Mouse (Mus musculus) forebrain, postnatal 0 days (tissue): Measurements from ENCODE around the gene Arhgef17. TPM values are rescaled to one million over a fixed set of nuclear protein-coding genes. Genes with fewer than 3 reads are reported as not detected.

ENCODE experiments used
- ATAC-seq: fragments of 200-750 bp; cut with Nextera tagmentation; 2 replicates; pipeline ENCODE4 v1.8.0; 2017; ENCODE audit warnings: mild to moderate bottlenecking, moderate library complexity
- DNase-seq: peaks from one replicate; pipeline ENCODE4 v3.0.0-alpha.2; 2015
- H3K27ac ChIP-seq: fragments of 300-500 bp; sonication (generic); 2 replicates; pipeline ENCODE4 v1.5.1; 2014; ENCODE audit warnings: low read depth, mild to moderate bottlenecking, antibody characterized with exemption, low read length, moderate library complexity, mixed read lengths
- H3K27me3 ChIP-seq: fragments of 300-500 bp; sonication (generic); 2 replicates; pipeline ENCODE4 v1.6.1; 2014; ENCODE audit warnings: mild to moderate bottlenecking, low read length, mixed read lengths; ENCODE audit not compliant: insufficient read depth
- H3K36me3 ChIP-seq: fragments of 300-500 bp; sonication (generic); 2 replicates; pipeline ENCODE4 v1.6.1; 2014; ENCODE audit warnings: mild to moderate bottlenecking, moderate library complexity; ENCODE audit not compliant: insufficient read depth
- H3K4me1 ChIP-seq: fragments of 300-500 bp; sonication (generic); 2 replicates; pipeline ENCODE4 v1.6.1; 2014; ENCODE audit warnings: antibody characterized with exemption; ENCODE audit not compliant: insufficient read depth
- H3K4me2 ChIP-seq: fragments of 300-500 bp; sonication (generic); 2 replicates; pipeline ENCODE4 v1.6.1; 2014; ENCODE audit warnings: low read depth, mild to moderate bottlenecking, moderate library complexity
- H3K4me3 ChIP-seq: fragments of 300-500 bp; sonication (generic); 2 replicates; pipeline ENCODE4 v1.5.1; 2014; ENCODE audit warnings: low read depth, low read length, mixed read lengths
- H3K9ac ChIP-seq: fragments of 300-500 bp; sonication (generic); 2 replicates; pipeline ENCODE4 v1.6.1; 2014; ENCODE audit warnings: mild to moderate bottlenecking
- H3K9me3 ChIP-seq: fragments of 300-500 bp; sonication (generic); 2 replicates; pipeline ENCODE4 v1.6.1; 2016; ENCODE audit warnings: low read length
- CTCF ChIP-seq: sonication (generic); IDR thresholded peaks from 2 replicates; pipeline ENCODE4 v1.5.1; 2016; ENCODE audit warnings: antibody characterized with exemption, control low read depth, low read depth
- WGBS: fragments of 180-500 bp; shearing (Covaris S2); extraction: QIAGEN DNeasy Blood & Tissue Kit; methylation state at CpG from one replicate; pipeline ENCODE4 v1.1.7; 2014; 5-methylcytosine and 5-hydroxymethylcytosine counted together
- polyA plus RNA-seq: library from polyadenylated mRNA; unstranded; fragments of >200 nt; fragmentation: Nextera tagmentation; extraction: Ambion mirVana; gene quantifications from 2 replicates; pipeline ENCODE4 v1.2.1, GENCODE M21; 2015
- total RNA-seq: library from RNA; depleted of rRNA; stranded (reverse); fragments of >200 nt; gene quantifications from 2 replicates; pipeline ENCODE4 v1.2.3, GENCODE M21; 2014

The Arhgef17 gene
- total and polyA plus RNA-seq, 2 experiments from 2014 or later: 12.5 to 52.7 TPM

- DNase-seq: no peak
- no peak for ATAC-seq
- no peaks in the 10 kb centered on the region for H3K27me3 ChIP-seq
- H3K9ac ChIP-seq: no peak overlapping the region
- H3K4me3 ChIP-seq: no peak overlapping the region
- no peak overlapping the region for H3K27ac ChIP-seq
- no peak for TF ChIP-seq CTCF
- peaks cover 80% of the 10 kb centered on the region for H3K36me3 ChIP-seq
- H3K4me2 ChIP-seq: no peak overlapping the region
- 93% methylated on average over 9 of the region's 9 CpGs for WGBS
- no peaks in the 10 kb centered on the region for H3K9me3 ChIP-seq
- no peaks in the 10 kb centered on the region for H3K4me1 ChIP-seq
Observed at GRCm38 (mm10) chr7:100876771-100877170, 55.1 kb downstream of the Arhgef17 start.

- no peaks in the 10 kb centered on the region for H3K9me3 ChIP-seq
- 87% methylated on average over 13 of the region's 13 CpGs for WGBS
- H3K4me3 ChIP-seq: no peak overlapping the region
- no peak for ATAC-seq
- no peak overlapping the region for H3K9ac ChIP-seq
- no peak for DNase-seq
- H3K36me3 ChIP-seq: peaks cover 80% of the 10 kb centered on the region
- H3K27me3 ChIP-seq: no peaks in the 10 kb centered on the region
- no peak for TF ChIP-seq CTCF
- H3K27ac ChIP-seq: no peak overlapping the region
- no peaks in the 10 kb centered on the region for H3K4me1 ChIP-seq
- no peak overlapping the region for H3K4me2 ChIP-seq
Observed at GRCm38 (mm10) chr7:100876293-100876692, 55.6 kb downstream of the Arhgef17 start.

GRCm38 (mm10) chr7:100875822-100876221 lies 56.1 kb downstream of the Arhgef17 start:
- Histone ChIP-seq H3K4me3 (no peak overlapping the region), H3K27me3 (no peaks in the 10 kb centered on the region), H3K9ac (no peak overlapping the region), H3K9me3 (no peaks in the 10 kb centered on the region), H3K27ac (no peak overlapping the region), H3K36me3 (peaks cover 75% of the 10 kb centered on the region), H3K4me1 (no peaks in the 10 kb centered on the region), H3K4me2 (no peak overlapping the region)
- 74% methylated on average over 1 of the region's 1 CpGs for WGBS
- ATAC-seq (no peak), DNase-seq (no peak)
- TF ChIP-seq CTCF: no peak

GRCm38 (mm10) chr7:100873197-100873596 lies 58.7 kb downstream of the Arhgef17 start:
- H3K4me1 ChIP-seq: no peaks in the 10 kb centered on the region
- 96% methylated on average over 13 of the region's 13 CpGs for WGBS
- no peaks in the 10 kb centered on the region for H3K9me3 ChIP-seq
- no peaks in the 10 kb centered on the region for H3K27me3 ChIP-seq
- TF ChIP-seq CTCF: no peak
- H3K9ac ChIP-seq: no peak overlapping the region
- peaks cover 49% of the 10 kb centered on the region for H3K36me3 ChIP-seq
- no peak for ATAC-seq
- H3K4me3 ChIP-seq: no peak overlapping the region
- H3K27ac ChIP-seq: no peak overlapping the region
- no peak overlapping the region for H3K4me2 ChIP-seq
- DNase-seq: no peak

- Histone ChIP-seq H3K9me3 (no peaks in the 10 kb centered on the region), H3K4me3 (no peak overlapping the region), H3K27ac (no peak overlapping the region), H3K27me3 (no peaks in the 10 kb centered on the region), H3K36me3 (peaks cover 37% of the 10 kb centered on the region), H3K4me2 (no peak overlapping the region), H3K4me1 (no peaks in the 10 kb centered on the region), H3K9ac (no peak overlapping the region)
- no peak for DNase-seq
- ATAC-seq: no peak
- no peak for TF ChIP-seq CTCF
- 80% methylated on average over 5 of the region's 5 CpGs for WGBS
Observed at GRCm38 (mm10) chr7:100871892-100872291, 60.0 kb downstream of the Arhgef17 start.

- no peak overlapping the region for H3K27ac ChIP-seq
- ATAC-seq (no peak), DNase-seq (no peak)
- no peaks in the 10 kb centered on the region for H3K9me3 ChIP-seq
- H3K9ac ChIP-seq: no peak overlapping the region
- no peak overlapping the region for H3K4me2 ChIP-seq
- H3K4me1 ChIP-seq: no peaks in the 10 kb centered on the region
- H3K4me3 ChIP-seq: no peak overlapping the region
- 91% methylated on average over 4 of the region's 4 CpGs for WGBS
- peaks cover 32% of the 10 kb centered on the region for H3K36me3 ChIP-seq
- no peaks in the 10 kb centered on the region for H3K27me3 ChIP-seq
- TF ChIP-seq CTCF: no peak
Observed at GRCm38 (mm10) chr7:100871355-100871754, 60.6 kb downstream of the Arhgef17 start.

GRCm38 (mm10) chr7:100869877-100870629 lies 61.9 kb downstream of the Arhgef17 start:
- H3K4me1 ChIP-seq: no peaks in the 10 kb centered on the region
- DNase-seq (no peak), ATAC-seq (no peak)
- H3K9me3 ChIP-seq: no peaks in the 10 kb centered on the region
- no peaks in the 10 kb centered on the region for H3K27me3 ChIP-seq
- no peak overlapping the region for H3K4me2 ChIP-seq
- peaks cover 29% of the 10 kb centered on the region for H3K36me3 ChIP-seq
- no peak overlapping the region for H3K4me3 ChIP-seq
- WGBS: 91% methylated on average over 8 of the region's 8 CpGs
- H3K27ac ChIP-seq: no peak overlapping the region
- no peak for TF ChIP-seq CTCF
- H3K9ac ChIP-seq: no peak overlapping the region
